Mouse (Mus musculus) heart, postnatal 0 days (tissue): Measurements from ENCODE around the gene March8.

ENCODE experiments used
- CTCF ChIP-seq: IDR thresholded peaks from 2 replicates; pipeline ENCODE4 v1.5.1; 2016; ENCODE audit warnings: antibody characterized with exemption, control low read depth, low read depth
- EP300 ChIP-seq: IDR thresholded peaks from 2 replicates; pipeline ENCODE4 v1.6.1; 2016; ENCODE audit warnings: antibody characterized with exemption, low read depth

DNA sequence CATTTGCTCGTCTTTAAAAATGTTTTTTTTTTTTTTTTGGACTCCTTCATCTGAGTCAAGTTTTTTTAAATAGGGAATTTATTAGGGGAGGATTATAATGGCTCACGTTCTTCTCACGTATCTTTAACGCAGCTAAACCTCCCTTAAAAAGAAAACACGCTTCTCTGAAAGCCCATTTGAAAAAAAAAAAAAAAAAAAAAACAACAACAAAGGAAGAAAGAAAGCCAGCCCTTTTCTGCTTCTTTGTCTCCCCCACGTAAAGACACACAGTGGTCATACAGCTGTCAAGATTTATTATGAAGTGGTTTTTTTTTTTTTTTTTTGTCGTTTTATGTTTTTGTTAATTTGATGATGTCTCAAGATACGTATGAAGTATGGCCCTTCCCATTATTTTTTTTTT lies 696 bp downstream of the March8 start:
- TF ChIP-seq CTCF (no peak), EP300 (no peak)
